Mouse (Mus musculus) limb, embryonic 11.5 days (tissue): ENCODE data around the gene Grk4. TPM values are rescaled to one million over a fixed set of nuclear protein-coding genes. Genes with fewer than 3 reads are reported as not detected.

Experiments
- ATAC-seq: fragments of 200-750 bp; cut with Nextera tagmentation; 2 replicates; pipeline ENCODE4 v1.8.0; 2017; ENCODE audit warnings: low read depth; ENCODE audit not compliant: insufficient number of reproducible peaks, low FRiP score, low TSS enrichment
- DNase-seq: peaks from one replicate; pipeline ENCODE4 v3.0.0-alpha.2; 2015; ENCODE audit warnings: low spot score
- H3K27ac ChIP-seq: fragments of 300-500 bp; sonication (generic); replicated peaks from 2 replicates; pipeline ENCODE4 v1.5.1; 2014; ENCODE audit warnings: low read depth, mild to moderate bottlenecking, low read length
- H3K27me3 ChIP-seq: fragments of 300-500 bp; sonication (generic); 2 replicates; pipeline ENCODE4 v1.6.1; 2014; ENCODE audit warnings: mild to moderate bottlenecking, low read length, mixed read lengths; ENCODE audit not compliant: control insufficient read depth, insufficient read depth
- H3K36me3 ChIP-seq: fragments of 300-500 bp; sonication (generic); 2 replicates; pipeline ENCODE4 v1.6.1; 2014; ENCODE audit warnings: mild to moderate bottlenecking, low read length, moderate library complexity, mixed read lengths; ENCODE audit not compliant: control insufficient read depth, insufficient read depth
- H3K4me1 ChIP-seq: fragments of 300-500 bp; sonication (generic); 2 replicates; pipeline ENCODE4 v1.6.1; 2014; ENCODE audit warnings: low read length, mixed read lengths; ENCODE audit not compliant: control insufficient read depth, insufficient read depth
- H3K4me2 ChIP-seq: fragments of 300-500 bp; sonication (generic); 2 replicates; pipeline ENCODE4 v1.6.1; 2014; ENCODE audit warnings: low read depth, mild to moderate bottlenecking, moderate library complexity; ENCODE audit not compliant: severe bottlenecking
- H3K4me3 ChIP-seq: fragments of 300-500 bp; sonication (generic); 2 replicates; pipeline ENCODE4 v1.5.1; 2014; ENCODE audit warnings: low read depth, low read length
- H3K9ac ChIP-seq: fragments of 300-500 bp; sonication (generic); 2 replicates; pipeline ENCODE4 v1.6.1; 2014; ENCODE audit warnings: mild to moderate bottlenecking, low read length
- H3K9me3 ChIP-seq: fragments of 300-500 bp; sonication (generic); 2 replicates; pipeline ENCODE4 v1.6.1; 2016; ENCODE audit warnings: low read length; ENCODE audit not compliant: control insufficient read depth
- WGBS: fragments of 180-500 bp; shearing (Covaris S2); extraction: QIAGEN DNeasy Blood & Tissue Kit; methylation state at CpG from one replicate; pipeline ENCODE4 v1.1.7; 2014; 5-methylcytosine and 5-hydroxymethylcytosine counted together
- polyA plus RNA-seq: library from polyadenylated mRNA; unstranded; fragments of >200 nt; fragmentation: Nextera tagmentation; extraction: Ambion mirVana; gene quantifications from 2 replicates; pipeline ENCODE4 v1.2.1, GENCODE M21; 2014

Gene Grk4
- 1.4 and 2.5 TPM in 2 replicates for polyA plus RNA-seq

DNA sequence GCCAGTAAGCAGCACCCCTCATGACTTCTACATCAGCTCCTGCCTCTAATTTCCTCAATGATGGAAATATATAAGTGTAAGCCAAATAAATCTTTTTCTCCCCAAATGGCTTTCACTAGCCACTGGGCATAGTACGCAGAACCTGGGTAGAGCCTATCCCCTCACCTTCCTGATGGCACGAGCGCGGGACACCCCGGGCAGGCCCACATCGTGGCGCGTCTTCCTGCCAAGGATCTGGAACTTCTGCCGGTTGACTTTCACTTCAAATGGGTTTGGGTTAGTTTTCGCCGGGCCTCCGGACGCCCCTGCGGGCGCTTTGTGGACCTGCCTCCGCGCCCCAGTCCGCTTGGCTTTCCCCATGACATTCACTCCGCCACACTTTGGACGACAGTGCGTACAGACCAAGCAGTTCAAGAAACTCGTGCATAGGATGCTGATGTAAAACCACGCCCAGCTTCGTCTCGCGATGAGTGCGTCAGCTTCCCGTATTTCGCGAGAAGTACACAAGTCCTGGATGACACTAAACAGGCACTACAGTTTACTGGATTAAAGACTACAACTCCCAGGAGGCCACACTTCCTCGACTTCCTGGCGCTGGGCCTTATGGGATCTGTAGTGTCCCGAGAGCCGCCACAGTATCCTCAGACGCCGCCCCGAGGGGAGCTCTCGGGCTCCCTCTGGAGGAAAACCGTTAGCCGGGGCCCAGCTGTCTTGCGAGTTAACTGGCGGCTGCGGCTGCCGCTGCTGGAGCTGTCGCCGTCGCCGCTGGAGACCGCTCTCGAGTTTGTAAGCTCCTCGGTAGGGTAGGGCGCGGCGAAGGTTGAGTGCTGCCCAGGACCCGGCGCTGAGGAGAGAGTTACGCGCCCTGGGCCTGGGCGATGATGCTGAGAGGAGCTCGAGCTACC, at the start of gene Grk4, which contains the start of gene Nop14:
Grk4 (plus strand) TSS at position 694 of the 905 bp plus-strand sequence.
Nop14 (minus strand) TSS at position 463 of the 905 bp plus-strand sequence.
- H3K9me3 ChIP-seq: no peaks in the 10 kb centered on the region
- H3K4me3 ChIP-seq: peak within 1 kb of the TSS; percentile 78
- WGBS: under 1% methylated on average over 60 of the region's 60 CpGs
- H3K9ac ChIP-seq: peak within 1 kb of the TSS; percentile 74
- H3K4me1 ChIP-seq: peaks cover 2% of the 10 kb centered on the region; the same call in 1 of the 2 replicates
- peak within 1 kb of the TSS; percentile 54 for H3K4me2 ChIP-seq
- peak within 1 kb of the TSS; percentile 51; the same call in 1 of the 2 replicates for H3K27ac ChIP-seq
- H3K36me3 ChIP-seq: peaks cover 4% of the 10 kb centered on the region
- peak; percentile 100 for DNase-seq
- ATAC-seq: peak; percentile 100
- H3K27me3 ChIP-seq: peaks cover 2% of the 10 kb centered on the region; the same call in 1 of the 2 replicates

DNA sequence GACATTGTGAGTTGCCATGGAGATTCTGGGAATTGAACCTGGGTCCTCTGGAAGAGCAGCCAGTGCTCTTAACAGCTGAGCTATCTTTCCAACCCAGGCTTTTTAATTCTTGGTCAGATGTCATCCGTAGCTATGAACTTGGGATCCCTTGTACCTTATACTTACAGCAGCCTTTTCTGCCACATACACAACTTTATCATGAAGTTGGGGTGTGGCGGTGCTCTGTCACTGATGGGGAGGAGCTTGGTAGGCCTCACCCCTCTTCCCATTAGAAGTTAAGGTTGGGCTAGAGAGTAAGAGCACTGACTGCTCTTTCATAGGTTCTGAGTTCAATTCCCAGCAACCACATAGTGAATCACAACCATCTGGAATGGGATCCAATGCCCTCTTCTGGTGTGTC, 27.2 kb upstream of the Grk4 start:
- no peaks in the 10 kb centered on the region for H3K27me3 ChIP-seq
- DNase-seq: no peak
- H3K27ac ChIP-seq: no peak overlapping the region
- no peak overlapping the region for H3K4me3 ChIP-seq
- H3K4me1 ChIP-seq: peaks cover 7% of the 10 kb centered on the region
- H3K4me2 ChIP-seq: no peak overlapping the region
- no peak for ATAC-seq
- H3K9me3 ChIP-seq: no peaks in the 10 kb centered on the region
- peaks cover 23% of the 10 kb centered on the region for H3K36me3 ChIP-seq
- no peak overlapping the region for H3K9ac ChIP-seq
- 90% methylated on average over 2 of the region's 2 CpGs for WGBS

DNA sequence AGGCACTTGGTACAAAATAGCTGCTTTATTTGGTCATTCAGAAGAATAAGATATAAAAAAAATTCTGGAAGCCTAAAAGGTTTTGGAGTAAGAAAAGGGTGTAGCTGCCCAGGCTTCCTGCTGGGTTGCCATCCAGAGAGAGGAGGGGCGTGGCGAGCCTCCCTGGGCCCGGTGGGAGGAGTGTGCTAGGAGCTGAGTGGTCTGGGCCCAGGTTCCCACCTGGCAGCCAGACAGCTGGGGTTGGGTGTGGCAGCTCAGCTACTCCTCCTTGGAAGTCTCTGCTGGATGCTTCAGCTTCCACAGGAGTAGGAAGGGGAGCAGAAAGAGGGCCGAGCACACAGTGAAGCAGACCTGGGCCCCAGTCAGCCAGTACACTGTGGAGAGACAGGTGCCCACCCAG, 26.5 kb upstream of the Grk4 start:
- WGBS: 78% methylated on average over 4 of the region's 4 CpGs
- ATAC-seq: no peak
- peaks cover 19% of the 10 kb centered on the region for H3K36me3 ChIP-seq
- no peak overlapping the region for H3K27ac ChIP-seq
- H3K4me1 ChIP-seq: peaks cover 7% of the 10 kb centered on the region
- H3K4me3 ChIP-seq: no peak overlapping the region
- no peak overlapping the region for H3K9ac ChIP-seq
- H3K4me2 ChIP-seq: no peak overlapping the region
- H3K27me3 ChIP-seq: no peaks in the 10 kb centered on the region
- no peak for DNase-seq
- H3K9me3 ChIP-seq: no peaks in the 10 kb centered on the region

DNA sequence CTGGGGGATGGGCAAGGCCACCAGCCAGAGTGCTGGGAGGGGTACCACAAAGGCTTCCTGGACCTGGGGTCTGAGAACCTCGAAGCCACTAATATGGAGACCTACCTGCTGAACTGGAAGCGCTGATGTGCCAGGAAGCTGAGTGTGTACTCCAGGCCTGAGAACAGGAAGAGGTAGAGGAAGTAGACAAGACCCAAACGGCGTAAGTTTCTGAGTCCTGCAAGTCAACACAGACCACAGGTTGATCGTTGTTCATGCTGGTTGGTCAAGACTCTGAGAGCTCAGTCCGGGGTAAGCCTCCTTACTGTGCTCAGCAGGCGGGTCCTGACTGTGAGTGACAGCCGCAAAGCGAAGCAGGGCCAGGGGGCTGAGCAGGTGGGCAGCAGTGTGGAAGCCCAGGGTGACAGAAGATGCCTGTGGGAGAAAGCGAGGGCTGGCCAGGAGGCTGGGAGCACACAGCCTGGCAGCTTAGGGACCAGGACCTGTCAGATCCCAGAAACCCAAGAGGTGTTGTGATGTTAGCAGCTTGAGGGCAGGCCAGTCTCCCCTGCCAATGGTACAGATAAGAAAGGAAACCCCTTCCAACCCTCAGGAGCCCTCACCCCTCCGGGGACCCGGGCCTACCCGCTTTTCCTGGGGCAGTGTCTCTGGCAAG, 25.3 kb upstream of the Grk4 start:
- Histone ChIP-seq H3K27me3 (no peaks in the 10 kb centered on the region), H3K9me3 (no peaks in the 10 kb centered on the region), H3K9ac (no peak overlapping the region), H3K36me3 (peaks cover 17% of the 10 kb centered on the region; the same call in 1 of the 2 replicates), H3K4me2 (no peak overlapping the region), H3K27ac (no peak overlapping the region), H3K4me1 (peaks cover 7% of the 10 kb centered on the region), H3K4me3 (no peak overlapping the region)
- 92% methylated on average over 13 of the region's 13 CpGs for WGBS
- no peak for DNase-seq
- ATAC-seq: no peak

DNA sequence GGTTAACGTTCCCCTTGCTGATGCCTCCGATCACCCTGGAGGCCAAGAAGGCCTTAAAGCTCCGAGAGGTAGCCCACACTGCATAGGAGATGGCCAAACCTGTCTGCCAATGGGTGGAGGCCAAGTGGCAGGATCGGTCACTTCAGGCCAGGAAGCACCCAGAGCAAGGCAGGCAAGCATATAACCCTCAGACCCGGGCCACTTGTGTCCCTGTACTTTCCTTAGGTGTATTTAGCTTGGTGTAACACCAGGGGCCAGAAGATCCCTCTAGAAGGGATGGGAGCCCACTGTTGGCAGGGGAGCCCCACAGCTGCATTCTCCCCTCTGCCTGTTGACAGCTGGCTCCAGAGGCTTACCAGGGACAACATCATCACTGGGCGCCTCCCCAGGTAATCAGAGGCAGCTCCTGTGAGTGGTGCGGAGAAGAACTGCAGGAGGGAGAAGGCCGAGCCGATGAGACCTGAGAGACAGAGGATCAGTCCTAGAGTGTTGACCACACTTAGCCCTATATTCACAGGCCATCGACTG, 24.4 kb upstream of the Grk4 start:
- ATAC-seq: no peak

DNA sequence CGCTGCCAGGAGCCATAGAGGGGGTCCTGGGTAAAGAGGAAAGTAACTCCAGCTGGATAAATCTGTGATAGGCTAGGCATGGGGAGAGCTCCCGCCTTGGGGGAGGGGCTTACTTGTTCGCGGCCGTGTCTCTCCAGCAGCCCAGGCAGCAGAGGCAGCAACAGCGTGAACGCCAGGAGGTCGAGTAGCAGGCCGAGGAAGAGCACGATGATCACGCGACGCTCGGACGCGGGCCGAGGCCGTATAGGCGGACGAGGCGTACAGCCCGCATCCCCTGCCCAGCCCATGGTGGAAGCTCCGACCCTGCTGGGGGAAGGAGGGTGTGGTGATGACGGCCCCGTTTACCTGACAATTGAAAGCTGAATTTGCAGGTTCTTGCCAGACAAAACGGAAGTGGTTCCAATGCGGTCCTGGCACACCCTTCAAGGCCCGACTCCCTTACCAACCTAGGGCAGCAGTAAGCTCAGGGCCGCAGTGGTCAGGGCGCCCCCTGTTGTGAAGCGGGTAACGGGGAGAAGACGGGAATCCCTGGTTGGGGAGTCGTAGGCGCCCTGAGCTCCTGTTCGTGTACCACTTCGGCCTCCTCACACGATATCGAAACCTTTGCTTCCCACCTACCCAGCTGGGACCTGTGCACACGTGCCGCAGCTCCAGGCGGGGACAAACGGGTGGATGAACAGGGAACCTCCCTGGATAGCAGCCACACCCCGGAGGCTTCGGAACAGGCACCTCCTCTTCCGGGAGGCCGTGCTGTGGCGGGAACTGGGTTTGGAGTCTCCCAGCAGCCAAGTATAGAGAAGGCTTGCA, 23.5 kb upstream of the Grk4 start, which contains the start of gene Mfsd10:
Mfsd10 (minus strand) TSS at position 732 of the 807 bp plus-strand sequence.
- Histone ChIP-seq H3K36me3 (peaks cover 15% of the 10 kb centered on the region; the same call in 1 of the 2 replicates), H3K9me3 (no peaks in the 10 kb centered on the region), H3K27me3 (no peaks in the 10 kb centered on the region), H3K27ac (peak within 1 kb of the TSS; percentile 63), H3K4me2 (peak within 1 kb of the TSS; percentile 89), H3K4me3 (peak within 1 kb of the TSS; percentile 58), H3K9ac (peak within 1 kb of the TSS; percentile 77), H3K4me1 (peaks cover 7% of the 10 kb centered on the region)
- under 1% methylated on average over 48 of the region's 48 CpGs for WGBS
- DNase-seq: peak; percentile 84
- ATAC-seq: peak; percentile 79

More for the DNA sequence above, 24.4 kb upstream of the Grk4 start:
- H3K4me2 ChIP-seq: peak overlapping the region; percentile 89
- no peak overlapping the region for H3K27ac ChIP-seq
- H3K9ac ChIP-seq: peak overlapping the region; percentile 77
- peak overlapping the region; percentile 58 for H3K4me3 ChIP-seq
- peaks cover 7% of the 10 kb centered on the region for H3K4me1 ChIP-seq
- 61% methylated on average over 10 of the region's 10 CpGs for WGBS
- H3K36me3 ChIP-seq: peaks cover 18% of the 10 kb centered on the region; the same call in 1 of the 2 replicates
- no peak for DNase-seq
- no peaks in the 10 kb centered on the region for H3K27me3 ChIP-seq
- H3K9me3 ChIP-seq: no peaks in the 10 kb centered on the region

DNA sequence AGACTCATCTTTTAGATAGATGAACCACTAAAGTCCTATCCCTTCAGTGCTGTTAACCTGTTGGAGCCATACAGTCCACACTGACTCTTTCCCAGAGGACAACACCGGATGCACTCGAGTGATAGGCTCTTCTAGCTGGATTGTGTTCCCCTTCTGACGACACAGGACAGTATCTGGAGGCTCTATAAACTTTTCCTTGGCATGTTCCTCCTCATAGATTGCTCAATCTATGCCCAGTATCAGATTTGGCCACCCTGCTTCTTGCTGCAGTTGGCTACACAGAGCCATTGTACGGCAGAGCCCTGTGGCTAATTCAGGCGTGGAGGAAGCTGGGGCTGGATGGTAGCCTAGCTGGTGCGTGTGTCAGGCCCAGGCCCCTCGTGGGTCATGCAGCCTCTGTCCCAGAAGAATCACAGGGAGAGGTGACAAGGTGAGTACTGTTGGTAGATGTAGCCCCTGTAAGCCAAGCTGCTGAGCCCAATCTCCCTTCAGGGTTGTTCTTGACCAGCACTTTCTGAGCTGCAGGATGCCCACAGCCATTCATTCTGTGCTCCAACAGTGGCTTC, 22.5 kb upstream of the Grk4 start:
- H3K4me1 ChIP-seq: peaks cover 7% of the 10 kb centered on the region
- H3K36me3 ChIP-seq: peaks cover 15% of the 10 kb centered on the region; the same call in 1 of the 2 replicates
- H3K27me3 ChIP-seq: no peaks in the 10 kb centered on the region
- no peaks in the 10 kb centered on the region for H3K9me3 ChIP-seq
- H3K9ac ChIP-seq: peak overlapping the region; percentile 77
- WGBS: 82% methylated on average over 7 of the region's 7 CpGs
- ATAC-seq: no peak
- H3K27ac ChIP-seq: no peak overlapping the region
- peak overlapping the region; percentile 89; the same call in 1 of the 2 replicates for H3K4me2 ChIP-seq
- peak overlapping the region; percentile 58; the same call in 1 of the 2 replicates for H3K4me3 ChIP-seq
- no peak for DNase-seq
